Mouse (Mus musculus) stomach, postnatal 0 days (tissue): ENCODE measurements around the gene Npas4. TPM values are rescaled to one million over a fixed set of nuclear protein-coding genes. Genes with fewer than 3 reads are reported as not detected.

Experiments
- ATAC-seq: fragments of 200-750 bp; cut with Nextera tagmentation; 2 replicates; pipeline ENCODE4 v1.8.0; 2017; ENCODE audit not compliant: low FRiP score, low TSS enrichment
- DNase-seq: peaks from one replicate; pipeline ENCODE4 v3.0.0-alpha.2; 2016; ENCODE audit warnings: low spot score
- H3K27ac ChIP-seq: fragments of 300-500 bp; sonication (generic); replicated peaks from 2 replicates; pipeline ENCODE4 v1.5.1; 2014; ENCODE audit warnings: mild to moderate bottlenecking, control low read depth
- H3K27me3 ChIP-seq: fragments of 300-500 bp; sonication (generic); 2 replicates; pipeline ENCODE4 v1.6.1; 2014; ENCODE audit warnings: low read length; ENCODE audit not compliant: control insufficient read depth, insufficient read depth
- H3K36me3 ChIP-seq: fragments of 300-500 bp; sonication (generic); 2 replicates; pipeline ENCODE4 v1.6.1; 2014; ENCODE audit warnings: low read length, mixed read lengths; ENCODE audit not compliant: control insufficient read depth, insufficient read depth
- H3K4me1 ChIP-seq: fragments of 300-500 bp; sonication (generic); replicated peaks from 2 replicates; pipeline ENCODE4 v1.6.1; 2014; ENCODE audit warnings: antibody characterized with exemption; ENCODE audit not compliant: control insufficient read depth, insufficient read depth
- H3K4me2 ChIP-seq: fragments of 300-500 bp; sonication (generic); replicated peaks from 2 replicates; pipeline ENCODE4 v1.6.1; 2014; ENCODE audit warnings: low read depth, mild to moderate bottlenecking, control low read depth, moderate library complexity
- H3K4me3 ChIP-seq: fragments of 300-500 bp; sonication (generic); 2 replicates; pipeline ENCODE4 v1.5.1; 2014; ENCODE audit warnings: low read depth, low read length, control low read depth
- H3K9ac ChIP-seq: fragments of 300-500 bp; sonication (generic); 2 replicates; pipeline ENCODE4 v1.6.1; 2014; ENCODE audit warnings: mild to moderate bottlenecking, low read length, control low read depth, mixed read lengths
- H3K9me3 ChIP-seq: fragments of 300-500 bp; sonication (generic); 2 replicates; pipeline ENCODE4 v1.6.1; 2016; ENCODE audit warnings: low read length; ENCODE audit not compliant: control insufficient read depth
- CTCF ChIP-seq: IDR thresholded peaks from 2 replicates; pipeline ENCODE4 v1.5.1; 2016; ENCODE audit warnings: antibody characterized with exemption, low read depth, mild to moderate bottlenecking, moderate library complexity
- EP300 ChIP-seq: optimal IDR thresholded peaks from 2 replicates; pipeline ENCODE3; 2016; ENCODE audit warnings: antibody characterized with exemption
- WGBS: fragments of 180-500 bp; shearing (Covaris S2); extraction: QIAGEN DNeasy Blood & Tissue Kit; methylation state at CpG from one replicate; pipeline ENCODE4 v1.1.7; 2014; 5-methylcytosine and 5-hydroxymethylcytosine counted together
- polyA plus RNA-seq: library from polyadenylated mRNA; unstranded; fragments of >200 nt; fragmentation: Nextera tagmentation; extraction: Ambion mirVana; gene quantifications from 2 replicates; pipeline ENCODE4 v1.2.1, GENCODE M21; 2015

The Npas4 gene
- polyA plus RNA-seq, 1 experiment from 2014 or later = 0.12 TPM

GRCm38 (mm10) chr19:4945540-4945939, 44.6 kb downstream of the Npas4 start:
- Histone ChIP-seq H3K27me3 (no peaks in the 10 kb centered on the region), H3K4me1 (no peaks in the 10 kb centered on the region), H3K27ac (no peak overlapping the region), H3K9me3 (no peaks in the 10 kb centered on the region), H3K9ac (no peak overlapping the region), H3K4me2 (no peak overlapping the region), H3K36me3 (no peaks in the 10 kb centered on the region), H3K4me3 (no peak overlapping the region)
- no peak for ATAC-seq
- 49% methylated on average over 6 of the region's 6 CpGs for WGBS
- TF ChIP-seq CTCF = no peak
- no peak for TF ChIP-seq EP300
- no peak for DNase-seq

- Histone ChIP-seq H3K36me3 (no peaks in the 10 kb centered on the region), H3K9ac (peak overlapping the region; percentile 51), H3K4me3 (peak overlapping the region; percentile 65), H3K27ac (no peak overlapping the region), H3K27me3 (no peaks in the 10 kb centered on the region), H3K9me3 (no peaks in the 10 kb centered on the region), H3K4me2 (peak overlapping the region; percentile 92), H3K4me1 (no peaks in the 10 kb centered on the region)
- ATAC-seq (peak; percentile 67; the same call in 1 of the 2 replicates), DNase-seq (no peak)
- 4% methylated on average over 13 of the region's 13 CpGs for WGBS
- TF ChIP-seq EP300 (no peak), CTCF (no peak)
These were observed 46.9 kb downstream of the Npas4 start for GRCm38 (mm10) chr19:4943253-4943588.

DNA sequence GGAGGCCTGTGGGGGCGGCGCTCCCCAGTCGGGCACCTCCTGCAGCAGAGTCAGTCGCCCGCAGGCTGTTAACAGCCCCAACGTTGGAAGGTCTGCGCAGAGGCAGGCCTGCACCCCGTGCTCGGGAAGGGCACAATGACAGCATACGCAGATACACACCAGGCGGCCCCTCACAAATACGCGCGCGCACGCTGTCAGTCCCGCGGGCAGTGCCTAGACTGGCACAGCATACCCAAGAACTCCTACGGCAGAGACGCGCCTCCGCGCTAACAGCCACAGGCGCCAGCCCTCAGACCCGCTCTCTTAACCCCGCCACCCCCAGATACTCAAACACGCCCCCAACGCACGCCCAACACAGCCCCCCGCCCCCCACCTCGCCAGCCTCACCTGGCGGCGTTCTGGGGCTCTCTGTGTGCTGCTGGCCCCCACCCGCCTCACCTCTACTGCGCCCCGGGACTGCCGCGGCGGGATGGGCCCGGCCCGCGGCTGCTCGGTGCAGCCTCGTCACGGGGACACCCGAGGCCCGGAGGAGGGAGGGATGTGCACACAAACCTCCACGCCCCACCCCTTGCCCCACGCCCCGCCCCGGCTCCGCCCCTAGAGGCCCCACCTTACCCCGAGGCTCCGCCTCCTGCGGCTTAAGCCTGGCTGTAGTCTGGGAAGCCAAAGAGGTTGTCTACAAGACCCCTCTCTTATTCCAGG, 47.4 kb downstream of the Npas4 start, which contains the start of gene Peli3:
Peli3 (minus strand) TSS at position 577 of the 702 bp plus-strand sequence.
- ATAC-seq (peak; percentile 97), DNase-seq (peak; percentile 96)
- peak within 1 kb of the TSS; percentile 65 for H3K4me3 ChIP-seq
- H3K27ac ChIP-seq = 0 out of 2 replicates have a peak within 1 kb of the TSS, but pooled peaks have one; percentile 45
- 2% methylated on average over 35 of the region's 55 CpGs for WGBS
- H3K4me2 ChIP-seq = peak within 1 kb of the TSS; percentile 92
- H3K9ac ChIP-seq = peak within 1 kb of the TSS; percentile 64
- TF ChIP-seq CTCF (no peak), EP300 (no peak)
- H3K36me3 ChIP-seq = no peaks in the 10 kb centered on the region
- no peaks in the 10 kb centered on the region for H3K27me3 ChIP-seq
- H3K4me1 ChIP-seq = no peaks in the 10 kb centered on the region
- H3K9me3 ChIP-seq = no peaks in the 10 kb centered on the region

DNA sequence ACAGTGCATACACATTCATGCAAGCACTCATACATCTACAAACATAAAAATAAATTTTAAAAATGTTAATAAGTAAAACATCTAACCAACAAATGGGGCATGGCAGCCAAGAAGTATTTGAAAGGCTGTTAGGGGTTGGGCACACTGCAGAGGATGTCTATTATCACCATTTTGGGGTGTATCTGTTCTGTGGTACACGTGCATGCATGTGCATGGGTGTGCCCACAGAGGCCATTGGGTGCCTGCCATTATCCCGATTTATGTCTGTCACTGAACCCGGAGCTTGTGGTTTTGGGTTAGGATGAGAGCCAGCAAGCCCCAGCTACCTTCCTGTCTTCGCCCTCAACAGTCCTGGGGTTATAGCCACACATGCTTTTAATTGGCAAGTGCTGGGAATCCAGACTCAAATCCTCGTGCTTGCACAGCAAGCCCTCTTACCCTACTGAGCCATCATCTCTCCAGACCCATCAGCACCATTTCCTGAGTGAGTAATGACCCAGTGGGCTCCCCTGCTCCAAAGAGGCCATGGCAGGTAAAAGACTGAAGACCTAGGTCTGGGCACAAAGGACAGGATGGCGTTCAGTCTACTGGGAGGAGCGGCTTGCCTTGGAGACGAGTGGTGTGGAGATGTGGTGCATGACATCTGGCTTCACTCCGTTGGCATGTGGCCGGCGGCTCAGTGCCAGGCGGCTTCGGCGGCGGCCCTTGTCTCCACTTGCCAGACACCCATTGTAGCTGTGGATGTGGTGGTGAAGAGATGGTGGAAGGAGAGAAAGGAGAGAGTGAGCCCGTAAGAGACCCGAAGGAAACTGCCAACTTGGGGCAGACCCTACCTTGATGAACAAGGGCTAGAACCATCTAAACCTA, 52.4 kb downstream of the Npas4 start:
- DNase-seq = no peak
- WGBS = 82% methylated on average over 17 of the region's 17 CpGs
- no peaks in the 10 kb centered on the region for H3K4me1 ChIP-seq

GRCm38 (mm10) chr19:4936896-4937295, 53.2 kb downstream of the Npas4 start:
- 71% methylated on average over 2 of the region's 2 CpGs for WGBS
- no peaks in the 10 kb centered on the region for H3K4me1 ChIP-seq
- DNase-seq (no peak), ATAC-seq (no peak)
- no peak overlapping the region for H3K4me3 ChIP-seq
- H3K9me3 ChIP-seq = no peaks in the 10 kb centered on the region
- H3K27me3 ChIP-seq = no peaks in the 10 kb centered on the region
- H3K27ac ChIP-seq = no peak overlapping the region
- no peaks in the 10 kb centered on the region for H3K36me3 ChIP-seq
- H3K4me2 ChIP-seq = no peak overlapping the region
- TF ChIP-seq CTCF (no peak), EP300 (no peak)
- H3K9ac ChIP-seq = no peak overlapping the region

More for the DNA sequence above, 52.4 kb downstream of the Npas4 start:
- H3K27ac ChIP-seq = no peak overlapping the region
- no peak for ATAC-seq
- no peak overlapping the region for H3K4me2 ChIP-seq
- no peaks in the 10 kb centered on the region for H3K36me3 ChIP-seq
- no peaks in the 10 kb centered on the region for H3K27me3 ChIP-seq
- no peak for TF ChIP-seq CTCF
- TF ChIP-seq EP300 = no peak
- no peak overlapping the region for H3K9ac ChIP-seq
- no peak overlapping the region for H3K4me3 ChIP-seq
- H3K9me3 ChIP-seq = no peaks in the 10 kb centered on the region

Other genes starting within 250 kb of the Npas4 start
- 17.6 and 19.3 TPM in 2 replicates for gene Rbm4b, start 233.8 kb downstream of the Npas4 start, polyA plus RNA-seq
- gene Rbm4, start 196.4 kb downstream of the Npas4 start, polyA plus RNA-seq = 22.2 and 23.3 TPM in 2 replicates
- 16.0 and 19.1 TPM in 2 replicates for gene Gm21992, start 178.7 kb downstream of the Npas4 start, polyA plus RNA-seq
- gene Rbm14, start 178.7 kb downstream of the Npas4 start, polyA plus RNA-seq = 21.9 and 24.2 TPM in 2 replicates
- 72.7 and 81.6 TPM in 2 replicates for gene Ccs, start 151.0 kb downstream of the Npas4 start, polyA plus RNA-seq
- 0.05 TPM in 1 of 2 replicates, not detected in the other for gene Ccdc87, start 150.9 kb downstream of the Npas4 start, polyA plus RNA-seq
- gene Ctsf, start 135.2 kb downstream of the Npas4 start, polyA plus RNA-seq = 24.1 and 28.4 TPM in 2 replicates
- 1.3 and 2.3 TPM in 2 replicates for gene Actn3, start 112.4 kb downstream of the Npas4 start, polyA plus RNA-seq
- gene Zdhhc24, start 111.6 kb downstream of the Npas4 start, polyA plus RNA-seq = 6.4 and 7.3 TPM in 2 replicates
- gene Bbs1, start 83.7 kb downstream of the Npas4 start, polyA plus RNA-seq = 0.85 and 0.95 TPM in 2 replicates
- 91.0 and 94.4 TPM in 2 replicates for gene Dpp3, start 62.0 kb downstream of the Npas4 start, polyA plus RNA-seq
- gene Peli3, start 47.2 kb downstream of the Npas4 start, polyA plus RNA-seq = 0.85 and 1.2 TPM in 2 replicates
- 67.9 and 78.0 TPM in 2 replicates for gene Mrpl11, start 28.2 kb downstream of the Npas4 start, polyA plus RNA-seq
- gene Slc29a2, start 33.5 kb upstream of the Npas4 start, polyA plus RNA-seq = 1.7 and 1.8 TPM in 2 replicates
- gene B4gat1, start 48.5 kb upstream of the Npas4 start, polyA plus RNA-seq = 22.3 and 23.6 TPM in 2 replicates
- gene AC124502.3, start 48.6 kb upstream of the Npas4 start, polyA plus RNA-seq = 0.24 and 1.1 TPM in 2 replicates
- 42.3 and 45.6 TPM in 2 replicates for gene Brms1, start 51.0 kb upstream of the Npas4 start, polyA plus RNA-seq
- 2.6 TPM in 2 replicates for gene Rin1, start 60.2 kb upstream of the Npas4 start, polyA plus RNA-seq
- 31.6 and 39.5 TPM in 2 replicates for gene Cd248, start 77.8 kb upstream of the Npas4 start, polyA plus RNA-seq
- 10.4 and 11.4 TPM in 2 replicates for gene Tmem151a, start 95.2 kb upstream of the Npas4 start, polyA plus RNA-seq
- gene Yif1a, start 98.2 kb upstream of the Npas4 start, polyA plus RNA-seq = 128 and 131 TPM in 2 replicates
- 5.6 and 7.1 TPM in 2 replicates for gene Cnih2, start 108.2 kb upstream of the Npas4 start, polyA plus RNA-seq
- 183 and 194 TPM in 2 replicates for gene Rab1b, start 116.8 kb upstream of the Npas4 start, polyA plus RNA-seq
- 8.7 and 8.8 TPM in 2 replicates for gene Klc2, start 128.2 kb upstream of the Npas4 start, polyA plus RNA-seq